Mouse (Mus musculus): ENCODE data around the gene Gm10643. TPM values are rescaled to one million over a fixed set of nuclear protein-coding genes. Genes with fewer than 3 reads are reported as not detected.
A peak's percentile ranks its signal among the peaks of the same experiment; 100 is the strongest.

Gene Gm10643
- polyA plus RNA-seq, 1 experiment from 2014 or later, result 1.2 TPM

DNA sequence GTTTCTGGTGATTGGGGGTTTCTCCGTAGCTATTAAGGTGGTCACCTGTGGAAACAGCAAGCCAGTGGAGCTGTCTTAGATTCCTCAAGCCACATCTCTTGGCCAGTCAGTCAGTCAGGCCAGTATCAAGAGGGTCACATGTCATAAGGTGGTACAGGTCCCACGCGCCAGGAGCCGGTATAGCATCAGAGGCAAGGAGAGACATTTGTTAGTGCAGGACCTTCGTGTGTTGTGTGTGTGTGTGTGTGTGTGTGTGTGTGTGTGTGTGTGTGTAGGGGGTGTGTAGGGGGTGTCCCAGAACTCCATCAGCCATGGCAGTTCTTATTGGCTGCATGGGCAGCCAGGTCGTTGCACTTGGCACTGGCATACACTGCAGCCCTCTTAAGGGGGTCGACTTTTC, 3.0 kb upstream of the Gm10643 start:
- Histone ChIP-seq H3K27me3 (ENCODE audit: control insufficient read depth, insufficient read depth, low read depth, low read length) (no peaks in the 10 kb centered on the region), H3K4me1 (replicated peaks; ENCODE audit: control insufficient read depth, insufficient read depth, low read length) (peaks cover 26% of the 10 kb centered on the region), H3K36me3 (ENCODE audit: control insufficient read depth, insufficient read depth, low read length) (no peaks in the 10 kb centered on the region), H3K27ac (ENCODE audit: low read length) (no peak overlapping the region), H3K9me3 (ENCODE audit: control insufficient read depth, low read length) (no peaks in the 10 kb centered on the region), H3K4me2 (ENCODE audit: low read depth, low read length) (peak overlapping the region; percentile 45), H3K9ac (ENCODE audit: low read length) (peak overlapping the region; percentile 1; the same call in 1 of the 2 replicates), H3K4me3 (ENCODE audit: low read length) (peak overlapping the region; percentile 89)
- no peak for ATAC-seq (ENCODE audit: low read depth)
- 72% methylated on average over 7 of the region's 7 CpGs for WGBS

DNA sequence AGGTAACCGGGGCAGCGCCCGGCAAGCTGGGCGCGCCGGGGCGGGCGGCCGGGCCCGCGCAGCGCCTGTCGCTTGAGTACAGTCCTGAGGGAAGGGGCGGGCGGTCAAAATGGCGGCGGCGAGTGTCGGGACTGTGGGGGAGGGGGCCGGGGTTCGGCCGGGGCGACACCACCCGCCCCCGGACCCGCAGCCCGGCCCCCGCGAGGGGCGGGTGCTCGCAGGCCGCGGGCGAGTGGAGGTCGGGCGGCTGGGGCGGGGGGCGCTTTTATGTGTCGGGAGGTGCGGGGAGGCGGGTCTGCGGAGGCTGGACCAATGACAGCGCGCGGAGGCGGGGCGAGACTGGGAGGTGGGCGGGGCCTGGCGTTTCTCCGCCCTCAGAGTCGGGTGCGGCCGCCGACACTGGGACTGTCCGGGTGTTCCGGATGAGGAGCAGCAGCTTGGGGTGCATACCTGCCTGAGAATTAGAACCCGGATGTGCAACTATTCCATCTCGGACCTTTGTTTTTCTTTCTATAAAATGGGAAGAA, 2.2 kb upstream of the Gm10643 start:
- WGBS, result under 1% methylated on average over 44 of the region's 58 CpGs
- Histone ChIP-seq H3K9me3 (ENCODE audit: control insufficient read depth, low read length) (no peaks in the 10 kb centered on the region), H3K9ac (ENCODE audit: low read length) (peak overlapping the region; percentile 91), H3K27me3 (ENCODE audit: control insufficient read depth, insufficient read depth, low read depth, low read length) (no peaks in the 10 kb centered on the region), H3K4me3 (ENCODE audit: low read length) (peak overlapping the region; percentile 89), H3K27ac (ENCODE audit: low read length) (peak overlapping the region; percentile 98), H3K36me3 (ENCODE audit: control insufficient read depth, insufficient read depth, low read length) (no peaks in the 10 kb centered on the region), H3K4me1 (replicated peaks; ENCODE audit: control insufficient read depth, insufficient read depth, low read length) (peaks cover 26% of the 10 kb centered on the region), H3K4me2 (ENCODE audit: low read depth, low read length) (peak overlapping the region; percentile 45)
- ATAC-seq (ENCODE audit: low read depth), result peak; percentile 75

DNA sequence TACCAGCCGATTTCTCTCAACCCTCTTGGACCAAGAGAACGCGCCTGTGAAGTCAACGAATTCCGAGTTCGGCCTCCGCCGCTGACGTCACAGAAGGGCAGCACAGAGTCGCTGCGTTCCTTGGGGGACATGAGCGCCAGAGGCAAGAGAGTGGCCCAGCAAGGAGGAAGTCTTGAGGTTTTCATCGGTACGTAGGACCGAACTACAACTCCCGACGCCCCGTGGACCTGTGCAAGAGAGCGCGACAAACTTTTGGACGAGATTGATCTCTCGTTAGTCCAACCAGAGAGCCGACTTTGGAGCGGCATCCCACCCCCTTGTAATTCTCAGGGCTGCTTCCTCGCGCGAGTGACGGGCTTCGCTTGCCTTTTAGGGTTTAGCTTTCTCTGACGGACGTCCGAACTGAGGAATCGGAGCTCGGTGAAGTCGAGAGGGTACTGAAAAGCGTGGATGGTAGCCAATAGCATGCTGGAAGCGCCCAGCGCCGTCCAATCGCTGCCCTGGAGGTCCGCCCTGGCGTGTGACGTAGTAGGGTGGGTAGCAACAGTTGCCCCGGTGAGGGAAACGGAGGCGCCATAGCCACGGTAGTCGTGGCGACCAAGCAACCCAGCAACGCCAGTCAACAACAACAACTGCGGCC, 1.5 kb upstream of the Gm10643 start, which contains the start of gene Rfx1:
TSS of gene Rfx1 (plus strand) at position 544 of the 640 bp plus-strand sequence.
- no peaks in the 10 kb centered on the region for H3K27me3 ChIP-seq (ENCODE audit: control insufficient read depth, insufficient read depth, low read depth, low read length)
- ATAC-seq (ENCODE audit: low read depth), result peak; percentile 97
- peaks cover 26% of the 10 kb centered on the region for H3K4me1 ChIP-seq (replicated peaks; ENCODE audit: control insufficient read depth, insufficient read depth, low read length)
- H3K4me3 ChIP-seq (ENCODE audit: low read length), result peak within 1 kb of the TSS; percentile 89
- H3K9ac ChIP-seq (ENCODE audit: low read length), result peak within 1 kb of the TSS; percentile 91
- WGBS, result under 1% methylated on average over 51 of the region's 51 CpGs
- H3K27ac ChIP-seq (ENCODE audit: low read length), result peak within 1 kb of the TSS; percentile 98
- no peaks in the 10 kb centered on the region for H3K36me3 ChIP-seq (ENCODE audit: control insufficient read depth, insufficient read depth, low read length)
- H3K4me2 ChIP-seq (ENCODE audit: low read depth, low read length), result peak within 1 kb of the TSS; percentile 61
- H3K9me3 ChIP-seq (ENCODE audit: control insufficient read depth, low read length), result no peaks in the 10 kb centered on the region

DNA sequence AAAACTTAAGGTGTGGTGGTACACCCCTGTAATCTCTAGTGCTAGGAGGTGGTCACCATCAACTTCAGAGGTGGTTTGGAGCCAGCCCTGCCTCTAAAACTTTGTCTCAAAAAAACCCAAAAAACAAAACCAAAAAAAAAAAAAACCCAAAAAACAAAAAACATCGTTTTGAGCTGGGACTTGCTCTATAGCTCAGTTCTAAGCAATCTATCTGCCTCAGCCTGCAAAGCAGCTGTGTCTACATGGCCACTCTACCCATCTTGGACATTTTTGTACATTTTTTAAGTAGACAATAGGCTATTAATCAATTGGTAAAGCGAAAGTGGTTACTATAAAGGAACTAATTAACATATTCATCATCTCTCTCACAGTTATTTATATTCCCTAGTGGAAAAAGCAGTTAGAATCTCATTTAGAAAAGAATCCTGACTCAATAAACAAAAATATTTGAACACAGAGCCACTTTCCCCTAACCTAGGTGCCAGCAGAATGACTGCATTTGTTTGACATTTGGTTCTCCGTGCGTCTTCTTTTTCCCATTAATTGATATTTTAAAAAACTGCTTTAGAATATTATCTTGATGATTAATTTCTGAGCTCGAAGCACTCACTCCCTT, 628 bp upstream of the Gm10643 start:
- H3K4me3 ChIP-seq (ENCODE audit: low read length), result peak overlapping the region; percentile 53
- no peaks in the 10 kb centered on the region for H3K36me3 ChIP-seq (ENCODE audit: control insufficient read depth, insufficient read depth, low read length)
- H3K27me3 ChIP-seq (ENCODE audit: control insufficient read depth, insufficient read depth, low read depth, low read length), result no peaks in the 10 kb centered on the region
- no peaks in the 10 kb centered on the region for H3K9me3 ChIP-seq (ENCODE audit: control insufficient read depth, low read length)
- peak overlapping the region; percentile 76 for H3K27ac ChIP-seq (ENCODE audit: low read length)
- peak overlapping the region; percentile 61 for H3K4me2 ChIP-seq (ENCODE audit: low read depth, low read length)
- H3K4me1 ChIP-seq (replicated peaks; ENCODE audit: control insufficient read depth, insufficient read depth, low read length), result peaks cover 26% of the 10 kb centered on the region
- ATAC-seq (ENCODE audit: low read depth), result no peak
- WGBS, result 18% methylated on average over 5 of the region's 5 CpGs
- peak overlapping the region; percentile 71 for H3K9ac ChIP-seq (ENCODE audit: low read length)

DNA sequence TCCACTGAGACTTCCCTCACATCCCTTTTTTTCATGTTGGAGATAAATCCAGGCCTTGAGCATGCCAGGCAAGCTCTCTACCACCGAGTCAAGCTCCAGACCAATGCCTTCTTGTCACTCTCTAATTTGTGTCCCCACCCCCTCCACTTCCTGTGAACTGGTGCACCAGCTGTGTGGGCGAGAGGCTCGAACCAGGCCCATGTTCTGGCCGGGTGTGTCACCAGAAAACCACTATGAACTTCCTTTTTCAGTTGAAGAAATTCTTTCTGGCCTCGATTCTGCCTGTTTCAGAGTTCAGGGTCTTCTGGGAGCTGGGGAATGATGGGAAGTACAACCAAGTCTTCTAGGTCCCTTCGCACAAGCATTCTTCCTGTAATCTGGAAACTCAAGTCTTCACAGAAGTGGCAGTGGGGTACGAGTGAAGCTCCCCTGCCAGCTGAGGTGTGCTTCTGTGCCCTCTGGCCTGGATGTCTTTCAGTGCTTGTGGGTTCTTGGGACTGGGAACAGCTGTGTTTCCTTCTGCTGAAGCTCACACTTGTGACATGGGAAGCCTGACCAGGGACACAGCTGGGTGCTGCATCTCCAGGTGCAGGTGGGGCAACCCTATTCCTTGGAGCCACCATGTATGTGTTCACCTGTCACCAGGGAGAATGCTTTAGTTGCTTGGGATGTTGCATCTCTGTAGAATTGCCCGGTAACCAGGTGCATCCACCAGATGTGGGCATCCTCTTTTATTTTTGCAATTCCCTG, 901 bp downstream of the Gm10643 start:
- Histone ChIP-seq H3K27ac (ENCODE audit: low read length) (no peak overlapping the region), H3K9me3 (ENCODE audit: control insufficient read depth, low read length) (no peaks in the 10 kb centered on the region), H3K4me2 (ENCODE audit: low read depth, low read length) (no peak overlapping the region), H3K9ac (ENCODE audit: low read length) (no peak overlapping the region), H3K4me1 (replicated peaks; ENCODE audit: control insufficient read depth, insufficient read depth, low read length) (peaks cover 16% of the 10 kb centered on the region), H3K4me3 (ENCODE audit: low read length) (no peak overlapping the region), H3K36me3 (ENCODE audit: control insufficient read depth, insufficient read depth, low read length) (no peaks in the 10 kb centered on the region), H3K27me3 (ENCODE audit: control insufficient read depth, insufficient read depth, low read depth, low read length) (no peaks in the 10 kb centered on the region)
- 63% methylated on average over 8 of the region's 8 CpGs for WGBS
- no peak for ATAC-seq (ENCODE audit: low read depth)

DNA sequence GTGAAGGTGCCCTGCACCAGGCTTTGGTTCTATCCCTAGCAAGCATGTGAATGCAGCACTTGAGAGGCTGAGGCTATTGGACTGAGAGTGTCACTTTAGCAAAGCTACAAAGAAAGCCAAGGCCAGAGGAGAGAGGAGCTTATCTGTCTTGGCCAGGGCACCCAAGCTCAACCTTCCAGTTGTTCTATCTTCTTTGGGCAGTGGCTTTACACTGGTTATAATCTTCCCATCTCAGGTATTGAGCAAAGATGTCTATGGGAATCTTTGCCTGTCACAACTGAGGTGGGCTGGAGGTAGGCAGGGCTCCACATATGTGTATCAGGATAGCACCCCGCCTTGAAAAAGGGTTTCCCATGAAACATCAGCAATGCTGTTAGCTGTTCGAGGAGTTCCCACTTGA, 4.7 kb downstream of the Gm10643 start:
- WGBS, result 84% methylated on average over 2 of the region's 2 CpGs
- no peaks in the 10 kb centered on the region for H3K27me3 ChIP-seq (ENCODE audit: control insufficient read depth, insufficient read depth, low read depth, low read length)
- H3K4me3 ChIP-seq (ENCODE audit: low read length), result no peak overlapping the region
- H3K27ac ChIP-seq (ENCODE audit: low read length), result no peak overlapping the region
- ATAC-seq (ENCODE audit: low read depth), result no peak
- H3K4me1 ChIP-seq (replicated peaks; ENCODE audit: control insufficient read depth, insufficient read depth, low read length), result no peaks in the 10 kb centered on the region
- H3K9ac ChIP-seq (ENCODE audit: low read length), result no peak overlapping the region
- H3K9me3 ChIP-seq (ENCODE audit: control insufficient read depth, low read length), result no peaks in the 10 kb centered on the region
- H3K36me3 ChIP-seq (ENCODE audit: control insufficient read depth, insufficient read depth, low read length), result no peaks in the 10 kb centered on the region
- no peak overlapping the region for H3K4me2 ChIP-seq (ENCODE audit: low read depth, low read length)

DNA sequence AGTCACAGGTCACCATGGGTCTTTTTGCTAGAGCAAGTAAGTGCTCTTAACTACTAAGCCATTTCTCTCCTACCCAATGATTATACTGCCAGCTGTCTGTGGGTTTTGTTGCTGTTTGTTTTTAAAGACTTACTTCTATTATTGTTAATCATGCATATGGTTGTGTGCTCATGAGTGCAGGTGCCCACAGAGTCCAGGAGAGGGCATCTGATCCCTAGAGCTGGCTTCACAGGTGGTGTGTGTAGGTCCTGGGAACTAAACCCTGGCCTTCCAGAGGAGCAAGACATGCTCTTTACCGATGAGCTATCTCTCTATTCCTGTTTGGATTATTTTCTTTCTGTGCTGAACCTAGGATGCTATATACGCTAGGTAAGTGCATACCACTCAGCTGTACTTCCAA, 5.7 kb downstream of the Gm10643 start:
- WGBS, result 89% methylated on average over 2 of the region's 2 CpGs
- Histone ChIP-seq H3K36me3 (ENCODE audit: control insufficient read depth, insufficient read depth, low read length) (no peaks in the 10 kb centered on the region), H3K4me2 (ENCODE audit: low read depth, low read length) (no peak overlapping the region)

DNA sequence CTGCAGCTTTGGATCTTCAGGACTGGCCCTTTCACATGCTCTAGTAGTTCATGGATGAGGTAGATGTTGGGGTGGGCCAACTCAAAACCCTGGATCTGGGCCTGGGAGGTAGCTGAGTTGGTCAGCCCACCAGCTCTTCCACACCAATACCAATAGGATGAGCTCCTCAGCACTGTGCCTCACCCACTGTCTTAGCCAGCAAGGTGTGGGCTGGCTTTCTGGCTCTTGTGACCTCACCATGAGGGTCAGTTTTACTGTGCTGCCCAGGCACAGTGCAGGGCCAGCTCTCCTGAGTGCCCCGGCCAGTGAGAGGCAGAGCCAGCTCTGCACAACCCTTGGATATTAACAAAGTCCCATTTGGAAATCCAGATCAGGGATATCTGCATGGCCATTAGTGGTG, 7.1 kb downstream of the Gm10643 start:
- no peak overlapping the region for H3K4me3 ChIP-seq (ENCODE audit: low read length)
- no peak for ATAC-seq (ENCODE audit: low read depth)
- peaks cover under 1% of the 10 kb centered on the region; the same call in 1 of the 2 replicates for H3K4me1 ChIP-seq (replicated peaks; ENCODE audit: control insufficient read depth, insufficient read depth, low read length)
- no peak overlapping the region for H3K9ac ChIP-seq (ENCODE audit: low read length)
- H3K27me3 ChIP-seq (ENCODE audit: control insufficient read depth, insufficient read depth, low read depth, low read length), result no peaks in the 10 kb centered on the region
- WGBS, result 88% methylated on average over 1 of the region's 1 CpGs
- H3K9me3 ChIP-seq (ENCODE audit: control insufficient read depth, low read length), result 0 out of 2 replicates have a peak, but pooled peaks cover 2% of the 10 kb centered on the region
- H3K4me2 ChIP-seq (ENCODE audit: low read depth, low read length), result no peak overlapping the region
- no peak overlapping the region for H3K27ac ChIP-seq (ENCODE audit: low read length)
- H3K36me3 ChIP-seq (ENCODE audit: control insufficient read depth, insufficient read depth, low read length), result no peaks in the 10 kb centered on the region

More for the DNA sequence above, 5.7 kb downstream of the Gm10643 start:
- Histone ChIP-seq H3K4me3 (ENCODE audit: low read length) (no peak overlapping the region), H3K9ac (ENCODE audit: low read length) (no peak overlapping the region), H3K27me3 (ENCODE audit: control insufficient read depth, insufficient read depth, low read depth, low read length) (no peaks in the 10 kb centered on the region), H3K9me3 (ENCODE audit: control insufficient read depth, low read length) (no peaks in the 10 kb centered on the region), H3K27ac (ENCODE audit: low read length) (no peak overlapping the region), H3K4me1 (replicated peaks; ENCODE audit: control insufficient read depth, insufficient read depth, low read length) (no peaks in the 10 kb centered on the region)
- no peak for ATAC-seq (ENCODE audit: low read depth)

DNA sequence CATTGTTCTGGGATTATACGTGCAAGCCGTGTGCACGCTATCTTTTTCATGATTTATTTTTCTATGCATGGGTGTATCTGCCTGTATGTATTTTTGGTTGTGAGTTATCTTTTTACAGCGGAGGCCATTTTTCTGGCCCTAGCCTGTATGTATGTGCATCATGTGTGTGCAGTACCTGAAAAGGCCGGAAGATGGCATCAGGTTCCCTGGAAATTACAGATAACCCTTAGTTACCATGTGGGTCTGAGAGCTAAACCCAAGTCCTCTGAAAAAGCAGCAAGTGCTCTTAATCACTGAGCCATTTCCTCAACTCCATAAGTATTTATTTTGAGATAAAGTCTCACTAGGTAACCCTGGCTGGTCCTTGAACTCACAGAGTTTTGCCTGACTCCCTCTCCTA, 11.7 kb downstream of the Gm10643 start:
- no peaks in the 10 kb centered on the region for H3K36me3 ChIP-seq (ENCODE audit: control insufficient read depth, insufficient read depth, low read length)
- H3K4me2 ChIP-seq (ENCODE audit: low read depth, low read length), result no peak overlapping the region
- 0 out of 2 replicates have a peak, but pooled peaks cover 2% of the 10 kb centered on the region for H3K9me3 ChIP-seq (ENCODE audit: control insufficient read depth, low read length)
- no peak overlapping the region for H3K4me3 ChIP-seq (ENCODE audit: low read length)
- WGBS, result 87% methylated on average over 5 of the region's 5 CpGs
- no peak overlapping the region for H3K9ac ChIP-seq (ENCODE audit: low read length)
- peaks cover 8% of the 10 kb centered on the region for H3K4me1 ChIP-seq (replicated peaks; ENCODE audit: control insufficient read depth, insufficient read depth, low read length)
- no peak for ATAC-seq (ENCODE audit: low read depth)
- H3K27me3 ChIP-seq (ENCODE audit: control insufficient read depth, insufficient read depth, low read depth, low read length), result no peaks in the 10 kb centered on the region
- H3K27ac ChIP-seq (ENCODE audit: low read length), result no peak overlapping the region
